Mouse (Mus musculus) megakaryocyte-erythroid progenitor cell, adult 5-6 weeks (primary cell): ENCODE results near the gene Id1. TPM values are rescaled to one million over a fixed set of nuclear protein-coding genes. Genes with fewer than 3 reads are reported as not detected.

ENCODE experiments used
- ATAC-seq: replicated peaks from 2 replicates; pipeline ENCODE4 v1.8.0; 2016; ENCODE audit warnings: mild to moderate bottlenecking, inconsistent platforms; ENCODE audit not compliant: severe bottlenecking, poor library complexity, low FRiP score, low TSS enrichment
- total RNA-seq, 2 experiments: library from RNA; stranded (forward) in 1 of 2; stranded (reverse) in 1 of 2; fragments of 200-1000, 215-1000 nt in 1 of 2; fragments of >200 nt in 1 of 2; fragmentation: Nextera tagmentation in 1 of 2; gene quantifications; 2 replicates each; pipeline ENCODE4 v1.2.3; 2014 to 2017

The Id1 gene
- total RNA-seq, 2 experiments from 2014 or later = not detected

- ATAC-seq = no peak
These were observed 40.4 kb downstream of the Id1 start for GRCm38 (mm10) chr2:152776435-152776834.

DNA sequence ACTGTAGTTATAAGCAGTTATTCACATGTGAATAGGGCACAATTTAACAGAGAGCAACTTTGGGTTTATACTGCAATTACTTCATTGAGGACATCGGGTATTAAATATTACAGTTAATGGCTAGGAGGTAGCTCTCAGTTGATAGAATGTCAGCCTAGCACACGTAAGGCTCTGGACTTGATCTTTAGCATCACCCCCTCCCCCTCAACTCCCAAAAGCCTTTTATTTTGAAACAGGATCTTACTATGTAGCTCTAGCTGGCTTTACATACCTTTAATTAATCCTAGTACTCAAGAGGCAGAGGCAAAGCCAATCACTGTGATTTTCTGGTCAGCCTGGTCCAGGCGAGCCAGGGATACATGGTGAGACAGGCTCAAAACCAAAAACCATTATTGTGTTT lies 41.0 kb downstream of the Id1 start:
- ATAC-seq = no peak

DNA sequence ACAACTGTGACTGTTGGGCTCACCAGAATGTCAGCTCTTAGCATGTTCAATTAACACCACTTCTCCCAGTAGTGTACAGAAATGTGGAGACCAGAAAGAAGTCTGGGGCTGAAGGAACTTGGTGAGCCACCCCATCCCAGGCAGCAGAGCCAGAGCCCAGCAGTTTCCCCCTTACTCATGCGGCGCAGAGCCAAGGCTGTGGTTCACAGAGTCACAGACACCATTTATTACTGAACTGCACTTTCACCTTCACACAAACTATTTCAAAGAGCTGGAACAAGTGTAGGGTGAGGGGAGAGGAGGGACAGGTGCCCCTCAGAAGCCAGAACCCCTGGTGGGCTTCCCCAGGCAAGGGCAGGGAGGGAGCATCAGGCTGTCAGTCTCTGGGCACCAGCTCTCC lies 44.4 kb downstream of the Id1 start:
- ATAC-seq = no peak

GRCm38 (mm10) chr2:152781031-152781711 lies 45.1 kb downstream of the Id1 start:
- no peak for ATAC-seq

DNA sequence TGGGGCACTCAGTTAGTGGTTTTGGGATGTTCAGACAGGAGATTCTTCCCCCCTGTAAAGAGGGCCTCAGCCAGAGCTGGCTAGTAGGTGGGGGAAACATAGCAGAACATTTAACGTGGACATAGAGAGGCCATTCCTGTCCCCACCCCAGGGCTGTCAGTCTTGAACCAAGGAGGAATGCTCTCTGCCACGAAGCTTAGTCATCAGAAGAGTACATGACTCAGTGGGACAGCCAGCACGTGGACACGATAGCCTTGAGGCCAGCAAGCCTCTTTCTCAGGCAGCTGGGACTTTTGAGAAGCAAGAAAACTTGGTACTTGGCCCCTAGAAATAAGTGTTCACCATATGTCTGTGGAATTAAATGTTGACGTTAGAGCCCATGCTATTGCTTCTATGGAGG lies 46.6 kb downstream of the Id1 start:
- no peak for ATAC-seq

DNA sequence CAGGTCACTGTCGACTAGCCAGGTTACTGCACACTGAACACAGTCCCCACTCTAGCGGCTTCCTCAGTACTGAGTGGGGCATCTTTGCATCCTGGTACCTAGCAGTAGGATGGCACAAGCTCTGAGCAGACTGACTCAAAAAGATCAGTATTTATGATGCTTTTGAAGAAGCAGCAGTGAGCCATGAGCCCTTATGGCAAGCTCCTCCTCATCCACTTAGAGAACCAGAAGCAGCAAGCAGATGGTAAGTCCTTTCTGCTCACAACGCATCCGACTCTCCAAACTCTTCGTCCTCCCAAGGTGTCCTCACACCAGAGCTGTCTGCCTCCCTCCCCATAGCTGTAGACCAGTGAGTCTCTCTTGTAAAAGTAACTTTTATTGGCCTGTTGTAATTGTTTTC lies 47.2 kb downstream of the Id1 start:
- no peak for ATAC-seq

GRCm38 (mm10) chr2:152784640-152785039 lies 48.6 kb downstream of the Id1 start:
- no peak for ATAC-seq

- no peak for ATAC-seq
These were observed 49.6 kb downstream of the Id1 start for GRCm38 (mm10) chr2:152785446-152786350.

Other genes with a start within 250 kb of the Id1 start
- gene Defb22, start 246.1 kb upstream of the Id1 start, total RNA-seq (2014; fragmentation: Nextera tagmentation) = not detected in 2 replicates
- gene Defb22, start 246.1 kb upstream of the Id1 start, total RNA-seq (2017) = not detected in 2 replicates
- gene Defb26, start 224.6 kb upstream of the Id1 start, total RNA-seq (2014; fragmentation: Nextera tagmentation) = not detected in 2 replicates
- not detected in 2 replicates for gene Defb26, start 224.6 kb upstream of the Id1 start, total RNA-seq (2017)
- gene Defb28, start 218.0 kb upstream of the Id1 start, total RNA-seq (2014; fragmentation: Nextera tagmentation) = not detected in 2 replicates
- gene Defb28, start 218.0 kb upstream of the Id1 start, total RNA-seq (2017) = not detected in 2 replicates
- not detected in 2 replicates for gene Defb29, start 196.2 kb upstream of the Id1 start, total RNA-seq (2014; fragmentation: Nextera tagmentation)
- gene Defb29, start 196.2 kb upstream of the Id1 start, total RNA-seq (2017) = not detected in 2 replicates
- not detected in 2 replicates for gene Gm17416, start 166.9 kb upstream of the Id1 start, total RNA-seq (2014; fragmentation: Nextera tagmentation)
- gene Gm17416, start 166.9 kb upstream of the Id1 start, total RNA-seq (2017) = not detected in 2 replicates
- gene Defb21, start 163.5 kb upstream of the Id1 start, total RNA-seq (2014; fragmentation: Nextera tagmentation) = not detected in 2 replicates
- not detected in 2 replicates for gene Defb21, start 163.5 kb upstream of the Id1 start, total RNA-seq (2017)
- not detected in 2 replicates for gene Defb19, start 155.9 kb upstream of the Id1 start, total RNA-seq (2014; fragmentation: Nextera tagmentation)
- gene Defb19, start 155.9 kb upstream of the Id1 start, total RNA-seq (2017) = not detected in 2 replicates
- gene Defb45, start 136.9 kb upstream of the Id1 start, total RNA-seq (2014; fragmentation: Nextera tagmentation) = not detected in 2 replicates
- gene Defb45, start 136.9 kb upstream of the Id1 start, total RNA-seq (2017) = not detected in 2 replicates
- gene Defb36, start 131.9 kb upstream of the Id1 start, total RNA-seq (2014; fragmentation: Nextera tagmentation) = not detected in 2 replicates
- gene Defb36, start 131.9 kb upstream of the Id1 start, total RNA-seq (2017) = not detected in 2 replicates
- gene Defb25, start 113.2 kb upstream of the Id1 start, total RNA-seq (2014; fragmentation: Nextera tagmentation) = not detected in 2 replicates
- gene Defb25, start 113.2 kb upstream of the Id1 start, total RNA-seq (2017) = not detected in 2 replicates
- gene Rem1, start 109.3 kb upstream of the Id1 start, total RNA-seq (2014; fragmentation: Nextera tagmentation) = 4.9 TPM in 1 of 2 replicates, not detected in the other
- gene Rem1, start 109.3 kb upstream of the Id1 start, total RNA-seq (2017) = not detected in 2 replicates
- gene H13, start 66.8 kb upstream of the Id1 start, total RNA-seq (2014; fragmentation: Nextera tagmentation) = 66.9 and 68.1 TPM in 2 replicates
- 56.1 and 69.1 TPM in 2 replicates for gene H13, start 66.8 kb upstream of the Id1 start, total RNA-seq (2017)
- 12.5 and 20.3 TPM in 2 replicates for gene Mcts2, start 49.2 kb upstream of the Id1 start, total RNA-seq (2014; fragmentation: Nextera tagmentation)
- 5.8 and 6.2 TPM in 2 replicates for gene Mcts2, start 49.2 kb upstream of the Id1 start, total RNA-seq (2017)
- not detected in 2 replicates for gene Cox4i2, start 17.9 kb downstream of the Id1 start, total RNA-seq (2014; fragmentation: Nextera tagmentation)
- gene Cox4i2, start 17.9 kb downstream of the Id1 start, total RNA-seq (2017) = not detected in 2 replicates
- 5.7 and 6.7 TPM in 2 replicates for gene Bcl2l1, start 95.5 kb downstream of the Id1 start, total RNA-seq (2014; fragmentation: Nextera tagmentation)
- 3.7 and 11.8 TPM in 2 replicates for gene Bcl2l1, start 95.5 kb downstream of the Id1 start, total RNA-seq (2017)
- 51.9 and 52.3 TPM in 2 replicates for gene Tpx2, start 111.7 kb downstream of the Id1 start, total RNA-seq (2014; fragmentation: Nextera tagmentation)
- 79.0 and 103 TPM in 2 replicates for gene Tpx2, start 111.7 kb downstream of the Id1 start, total RNA-seq (2017)
- gene Mylk2, start 175.1 kb downstream of the Id1 start, total RNA-seq (2014; fragmentation: Nextera tagmentation) = not detected in 2 replicates
- not detected in 2 replicates for gene Mylk2, start 175.1 kb downstream of the Id1 start, total RNA-seq (2017)
- gene Foxs1, start 197.0 kb downstream of the Id1 start, total RNA-seq (2014; fragmentation: Nextera tagmentation) = not detected in 2 replicates
- not detected in 2 replicates for gene Foxs1, start 197.0 kb downstream of the Id1 start, total RNA-seq (2017)
- not detected in 2 replicates for gene Dusp15, start 215.4 kb downstream of the Id1 start, total RNA-seq (2014; fragmentation: Nextera tagmentation)
- gene Dusp15, start 215.4 kb downstream of the Id1 start, total RNA-seq (2017) = not detected in 2 replicates
- not detected in 2 replicates for gene Ttll9, start 226.2 kb downstream of the Id1 start, total RNA-seq (2014; fragmentation: Nextera tagmentation)
- not detected in 2 replicates for gene Ttll9, start 226.2 kb downstream of the Id1 start, total RNA-seq (2017)